Mouse (Mus musculus): Measurements from ENCODE around the gene Gcgr. TPM values are rescaled to one million over a fixed set of nuclear protein-coding genes. Genes with fewer than 3 reads are reported as not detected.

Gcgr gene
- total and polyA plus RNA-seq, 3 experiments = 0.09 to 0.20 (median 0.13) TPM

- no peak for DNase-seq (ENCODE audit: extremely low read depth)
- no peaks in the 10 kb centered on the region for H3K27me3 ChIP-seq (replicated peaks)
- no peak overlapping the region for H3K9ac ChIP-seq (ENCODE audit: insufficient read depth, low read depth)
- in situ Hi-C loops (cut with MboI; ENCODE audit: low pct_ligation_motif_present, low pct_unique_long_range_greater_than_20kb, low sequenced_read_pairs) (no loop called here), dilution Hi-C loops (cut with MboI; ENCODE audit: extremely low pct_ligation_motif_present, extremely low pct_unique_long_range_greater_than_20kb, low sequenced_read_pairs) (no loop called here)
- H3K4me2 ChIP-seq (ENCODE audit: insufficient read depth, low read depth, poor library complexity, severe bottlenecking) = no peak overlapping the region
- no peak for TF ChIP-seq MAZ (IDR thresholded peaks at IDR 0.05; ENCODE audit: low read depth, low read length)
- no peak for TF ChIP-seq KAT2A (IDR thresholded peaks at IDR 0.05; ENCODE audit: insufficient replicate concordance, low read length)
- TF ChIP-seq SIN3A (IDR thresholded peaks at IDR 0.05; ENCODE audit: low read length) = no peak
- TF ChIP-seq ZKSCAN1 (IDR thresholded peaks at IDR 0.05; ENCODE audit: borderline replicate concordance, low read depth, low read length) = no peak
- no peak for TF ChIP-seq ZC3H11A (IDR thresholded peaks at IDR 0.05; ENCODE audit: low read depth, low read length)
- no peak for TF ChIP-seq E2F4 (IDR thresholded peaks at IDR 0.05; ENCODE audit: insufficient replicate concordance, low read depth, low read length)
- no peak for TF ChIP-seq UBTF (IDR thresholded peaks at IDR 0.05; ENCODE audit: low read depth, low read length)
- no peak for TF ChIP-seq JUN (IDR thresholded peaks at IDR 0.05; ENCODE audit: insufficient read depth, low read depth, low read length)
- no peak for TF ChIP-seq TBP (conservative IDR thresholded peaks at IDR 0.05; ENCODE audit: low read depth, low read length)
- no peak for TF ChIP-seq RAD21 (IDR thresholded peaks at IDR 0.05; ENCODE audit: low read depth, low read length)
- TF ChIP-seq NELFE (IDR thresholded peaks at IDR 0.05; ENCODE audit: low read depth, low read length) = no peak
- TF ChIP-seq CTCF (conservative IDR thresholded peaks at IDR 0.05 in 1 of 2, IDR thresholded peaks at IDR 0.05 in 1 of 2; ENCODE audit: low read depth in 2 of 2, low read length in 2 of 2) = no peak
- no peak for TF ChIP-seq GABPA (IDR thresholded peaks at IDR 0.05; ENCODE audit: insufficient replicate concordance, low read depth, low read length)
- no peak for TF ChIP-seq JUND (conservative IDR thresholded peaks at IDR 0.05; ENCODE audit: low read depth, low read length)
- TF ChIP-seq MEF2A (IDR thresholded peaks at IDR 0.05; ENCODE audit: borderline replicate concordance, low read depth, low read length) = no peak
- TF ChIP-seq ETS1 (conservative IDR thresholded peaks at IDR 0.05; ENCODE audit: low read depth, low read length) = no peak
- no peak for TF ChIP-seq USF1 (IDR thresholded peaks at IDR 0.05; ENCODE audit: low read depth, low read length)
- TF ChIP-seq POLR2A (IDR thresholded peaks at IDR 0.05; ENCODE audit: low read depth, low read length) = no peak
- H3K4me1 ChIP-seq (ENCODE audit: control insufficient read depth in 1 of 2, insufficient read depth in 2 of 2) = peaks cover 0 to 18% of the 10 kb centered on the region in 2 experiments; a peak in 2 of 4 replicates
- H3K4me3 ChIP-seq (replicated peaks in 1 of 3; ENCODE audit: low read depth in 2 of 3, low read length in 2 of 3, poor library complexity in 1 of 3) = no peak overlapping the region
- no peak overlapping the region for H3K27ac ChIP-seq (ENCODE audit: insufficient read depth, low read depth)
- no peaks in the 10 kb centered on the region for H3K79me2 ChIP-seq (replicated peaks; ENCODE audit: control insufficient read depth, extremely low read depth, insufficient read depth, poor library complexity, severe bottlenecking)
- H3K9me3 ChIP-seq (replicated peaks; ENCODE audit: low read length) = peaks cover 6% of the 10 kb centered on the region
- no peaks in the 10 kb centered on the region for H3K36me3 ChIP-seq (replicated peaks in 1 of 2; ENCODE audit: control insufficient read depth in 1 of 2, insufficient read depth in 1 of 2, low read length in 1 of 2)
Measured at GRCm38 (mm10) chr11:120518027-120518426, 12.5 kb upstream of the Gcgr start.

GRCm38 (mm10) chr11:120518558-120518957 is 11.9 kb upstream of the Gcgr start:
- no peak overlapping the region for H3K4me3 ChIP-seq (replicated peaks in 1 of 3; ENCODE audit: low read depth in 2 of 3, low read length in 2 of 3, poor library complexity in 1 of 3)

More at GRCm38 (mm10) chr11:120518558-120518957, 11.9 kb upstream of the Gcgr start:
- no peak overlapping the region for H3K9ac ChIP-seq (ENCODE audit: insufficient read depth, low read depth)
- DNase-seq (ENCODE audit: extremely low read depth) = no peak
- no peak overlapping the region for H3K4me2 ChIP-seq (ENCODE audit: insufficient read depth, low read depth, poor library complexity, severe bottlenecking)
- no peak overlapping the region for H3K27ac ChIP-seq (ENCODE audit: insufficient read depth, low read depth)
- peaks cover 6% of the 10 kb centered on the region for H3K9me3 ChIP-seq (replicated peaks; ENCODE audit: low read length)
- H3K79me2 ChIP-seq (replicated peaks; ENCODE audit: control insufficient read depth, extremely low read depth, insufficient read depth, poor library complexity, severe bottlenecking) = no peaks in the 10 kb centered on the region
- no peaks in the 10 kb centered on the region for H3K36me3 ChIP-seq (replicated peaks in 1 of 2; ENCODE audit: control insufficient read depth in 1 of 2, insufficient read depth in 1 of 2, low read length in 1 of 2)
- dilution Hi-C loops (cut with MboI; ENCODE audit: extremely low pct_ligation_motif_present, extremely low pct_unique_long_range_greater_than_20kb, low sequenced_read_pairs) = no loop called here
- in situ Hi-C loops (cut with MboI; ENCODE audit: low pct_ligation_motif_present, low pct_unique_long_range_greater_than_20kb, low sequenced_read_pairs) = no loop called here
- peaks cover 0 to 18% of the 10 kb centered on the region in 2 experiments; a peak in 2 of 4 replicates for H3K4me1 ChIP-seq (ENCODE audit: control insufficient read depth in 1 of 2, insufficient read depth in 2 of 2)
- H3K27me3 ChIP-seq (replicated peaks) = no peaks in the 10 kb centered on the region
- TF ChIP-seq HCFC1 (IDR thresholded peaks at IDR 0.05; ENCODE audit: low read depth, low read length) (no peak), NELFE (IDR thresholded peaks at IDR 0.05; ENCODE audit: low read depth, low read length) (no peak), USF1 (IDR thresholded peaks at IDR 0.05; ENCODE audit: low read depth, low read length) (no peak), IRF4 (IDR thresholded peaks at IDR 0.05; ENCODE audit: low read depth, low read length) (no peak), MXI1 (IDR thresholded peaks at IDR 0.05; ENCODE audit: low read depth, low read length) (no peak), CHD2 (IDR thresholded peaks at IDR 0.05; ENCODE audit: low read length) (no peak), CHD1 (IDR thresholded peaks at IDR 0.05; ENCODE audit: low read depth, low read length) (no peak), MAFK (IDR thresholded peaks at IDR 0.05; ENCODE audit: insufficient replicate concordance, low read length) (no peak), ZKSCAN1 (IDR thresholded peaks at IDR 0.05; ENCODE audit: borderline replicate concordance, low read depth, low read length) (no peak), RAD21 (IDR thresholded peaks at IDR 0.05; ENCODE audit: low read depth, low read length) (no peak), ZNF384 (IDR thresholded peaks at IDR 0.05; ENCODE audit: low read depth, low read length) (no peak), E2F4 (IDR thresholded peaks at IDR 0.05; ENCODE audit: insufficient replicate concordance, low read depth, low read length) (no peak), NRF1 (IDR thresholded peaks at IDR 0.05; ENCODE audit: low read depth, low read length) (no peak), MYC (IDR thresholded peaks at IDR 0.05; ENCODE audit: low read depth, low read length) (no peak), EP300 (IDR thresholded peaks at IDR 0.05; ENCODE audit: low read length) (no peak), RCOR1 (conservative IDR thresholded peaks at IDR 0.05; ENCODE audit: low read depth, low read length) (no peak), JUND (conservative IDR thresholded peaks at IDR 0.05; ENCODE audit: low read depth, low read length) (no peak), USF2 (conservative IDR thresholded peaks at IDR 0.05; ENCODE audit: low read depth, low read length) (no peak)
